Mouse (Mus musculus): Measurements from ENCODE around the gene Kcmf1.

GRCm38 (mm10) chr6:72947960-72948359, 48.2 kb upstream of the Kcmf1 start:
- TF ChIP-seq POLR2A (IDR thresholded peaks at IDR 0.05; ENCODE audit: control insufficient read depth, low read depth, low read length), result no peak
- no peak for TF ChIP-seq CTCF (IDR thresholded peaks at IDR 0.05; ENCODE audit: control insufficient read depth, insufficient read depth, insufficient replicate concordance, low read depth, low read length)

Measured in testis, adult 2 months (tissue).